Mouse (Mus musculus) central nervous system, embryonic 14 days (tissue): ENCODE data around the gene Mtfr2. TPM values are rescaled to one million over a fixed set of nuclear protein-coding genes. Genes with fewer than 3 reads are reported as not detected.

ENCODE experiments used
- polyA plus RNA-seq: library from polyadenylated mRNA; depleted of rRNA; stranded (reverse); fragments of >200 nt; gene quantifications from 2 replicates; pipeline ENCODE4 v1.2.3, GENCODE M21; 2012; rRNA removed

The Mtfr2 gene
- 4.2 and 4.8 TPM in 2 replicates for polyA plus RNA-seq

DNA sequence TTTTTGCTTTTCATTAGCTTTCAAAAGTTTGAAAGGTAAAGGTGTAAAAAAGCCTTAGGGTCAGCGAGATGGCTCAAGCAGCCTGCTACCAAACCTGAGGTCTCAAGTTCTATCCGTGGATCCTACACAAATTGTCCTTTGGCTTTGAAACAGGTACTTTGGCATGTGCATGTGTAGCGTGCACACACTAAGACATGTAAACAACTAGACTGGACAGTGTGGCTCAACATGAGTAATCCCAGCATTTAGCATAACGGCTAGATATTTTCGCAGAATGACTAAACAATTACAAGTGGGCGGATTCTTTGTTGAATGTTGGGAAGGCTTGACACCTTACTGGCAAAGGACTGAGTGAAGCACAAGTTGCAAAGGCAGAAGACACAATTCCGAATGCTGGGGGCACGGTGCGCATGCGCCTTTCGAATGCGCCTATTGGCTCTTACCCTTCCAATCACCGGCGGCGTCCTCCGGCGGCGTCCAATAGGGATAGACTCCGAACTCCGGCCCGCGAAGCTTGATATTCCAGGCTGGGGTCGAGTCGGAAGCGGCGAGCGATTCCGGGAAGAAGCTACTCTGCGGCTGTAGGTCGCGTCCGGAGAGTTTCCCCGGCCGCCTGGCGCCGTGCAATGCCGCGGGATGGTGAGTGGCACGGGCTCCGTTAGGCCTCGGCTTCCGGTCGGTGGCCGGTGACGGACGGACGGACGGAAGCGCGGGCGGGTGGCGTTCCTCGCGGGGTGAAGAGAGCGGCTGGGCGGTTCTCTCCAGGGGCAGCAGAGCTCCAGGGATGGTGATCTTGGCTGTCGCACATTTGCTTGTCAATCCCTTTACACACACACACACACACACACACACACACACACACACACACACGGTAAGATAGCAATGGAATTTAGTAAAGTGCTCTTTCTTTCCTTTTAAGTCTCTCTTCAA lies at the start of gene Mtfr2:
Gene Mtfr2, plus strand, starts transcription at position 486 of the 930 bp plus-strand sequence.

DNA sequence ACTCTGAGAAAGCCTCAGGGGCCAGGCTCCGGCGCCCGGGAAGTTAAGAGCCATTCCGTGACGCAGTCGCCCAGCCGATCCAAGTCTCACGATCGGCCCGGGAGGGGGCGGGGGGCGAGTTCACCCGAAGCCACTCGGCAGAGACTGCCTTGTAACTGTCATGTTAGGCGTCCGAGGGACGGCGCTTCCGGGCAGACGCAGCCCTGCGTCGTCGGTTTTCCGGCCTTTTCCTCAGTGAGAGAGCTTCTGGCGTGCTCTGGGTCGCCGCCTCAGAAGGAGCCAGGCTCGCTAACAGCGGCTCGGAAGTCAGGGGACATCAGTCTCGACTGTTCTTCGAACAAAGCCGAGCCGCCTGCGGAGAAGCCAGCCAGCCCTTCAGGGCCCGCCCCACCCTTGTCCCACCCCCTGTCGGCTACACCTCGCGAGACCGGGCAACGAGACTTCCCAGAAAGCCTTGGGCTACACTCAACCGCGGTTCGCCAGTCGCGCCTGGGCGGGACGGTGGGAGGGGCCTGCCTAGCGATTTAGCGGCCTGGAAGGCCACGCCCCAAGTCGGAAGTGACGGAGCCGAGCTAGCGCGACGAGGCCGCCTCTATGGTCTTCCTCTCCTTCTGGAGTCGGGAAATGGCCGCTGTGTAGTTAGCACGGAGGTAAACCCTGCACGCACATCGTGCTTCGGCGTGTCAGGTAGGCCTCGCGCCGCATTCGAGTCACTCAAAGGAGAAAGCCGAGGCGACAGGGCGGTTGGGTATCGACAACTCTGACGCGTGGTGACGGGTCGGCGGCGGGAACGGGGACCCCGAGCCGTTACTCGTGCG lies 35.4 kb upstream of the Mtfr2 start, which contains the start of gene Bclaf1:
Gene Bclaf1, plus strand, starts transcription at position 552 of the 818 bp plus-strand sequence.

Other genes starting within 250 kb of the Mtfr2 start
- gene Map7, start 199.3 kb upstream of the Mtfr2 start, polyA plus RNA-seq, result 4.1 and 8.0 TPM in 2 replicates
- 90.0 and 101 TPM in 2 replicates for gene Bclaf1, start 35.3 kb upstream of the Mtfr2 start, polyA plus RNA-seq